Mouse (Mus musculus) erythroblast, embryonic 14.5 days (primary cell): Measurements from ENCODE around the gene Tcp11.

Source experiments
- GATA1 ChIP-seq: IDR thresholded peaks from 2 replicates; pipeline ENCODE4 v1.6.1; 2012; ENCODE audit warnings: low read length, inconsistent platforms, mixed read lengths
- TAL1 ChIP-seq: IDR thresholded peaks from 3 replicates; pipeline ENCODE4 v1.6.1; 2012; ENCODE audit warnings: low read length, inconsistent platforms, mixed read lengths

DNA sequence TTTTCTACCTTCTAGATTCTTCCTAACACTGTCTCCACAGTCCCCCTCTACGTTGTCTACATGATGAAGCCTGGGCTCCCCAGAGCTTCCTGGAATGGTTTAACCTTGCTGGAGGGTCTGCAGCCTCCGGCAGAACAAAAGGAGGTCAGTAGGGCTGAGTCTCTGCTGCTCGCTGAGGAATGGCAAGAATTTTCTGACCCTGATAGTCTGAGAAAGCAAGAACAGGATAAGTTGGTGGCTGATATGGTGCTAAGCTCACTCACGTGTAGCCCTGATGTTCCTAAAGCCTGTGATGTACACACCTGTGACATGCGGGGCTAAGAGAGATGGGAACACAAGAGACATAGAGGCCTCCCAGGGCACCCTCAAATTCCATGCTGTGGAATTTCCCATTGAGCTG, 7.0 kb upstream of the Tcp11 start:
- TF ChIP-seq GATA1 = no peak
- TF ChIP-seq TAL1 = no peak
